Mouse (Mus musculus) bone marrow macrophage, adult 2 months (primary cell): ENCODE results near the gene Uchl4.

ENCODE experiments used
- CTCF ChIP-seq: IDR thresholded peaks from 2 replicates; pipeline ENCODE4 v1.5.1; 2012; ENCODE audit warnings: low read depth, mild to moderate bottlenecking, low read length, moderate library complexity
- POLR2A ChIP-seq: IDR thresholded peaks from 2 replicates; pipeline ENCODE4 v1.6.1; 2012; ENCODE audit warnings: mild to moderate bottlenecking, low read depth, low read length, borderline replicate concordance

DNA sequence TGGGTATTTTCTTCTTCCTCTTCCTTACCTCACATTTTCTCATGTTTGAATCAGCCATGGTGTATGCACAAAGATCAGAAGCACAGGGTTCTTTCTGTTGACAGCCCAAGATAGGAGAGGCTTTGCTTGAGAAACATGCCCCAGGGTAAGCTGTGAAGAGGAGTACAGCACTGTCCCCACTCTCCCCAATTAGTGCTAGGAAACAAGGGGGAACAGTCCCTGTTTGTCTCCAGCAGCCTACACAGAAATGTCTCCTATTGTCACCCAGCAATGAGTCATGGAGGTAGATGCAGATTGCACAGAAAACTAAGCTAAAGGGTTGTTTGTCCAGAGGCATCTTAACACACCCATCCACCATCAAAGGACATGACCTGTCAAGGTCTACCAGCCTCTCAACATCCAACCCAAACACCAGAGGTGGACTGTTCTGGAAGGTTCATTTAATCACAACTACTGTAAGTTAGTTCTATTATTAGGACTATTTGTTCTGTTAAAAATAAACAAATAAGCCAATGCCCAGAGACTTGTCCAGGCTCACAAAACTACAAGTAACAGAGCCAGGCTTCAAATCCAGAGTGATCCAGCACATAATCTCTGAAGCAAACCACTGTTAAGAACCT is 15.2 kb downstream of the Uchl4 start:
- no peak for TF ChIP-seq CTCF
- no peak for TF ChIP-seq POLR2A
